Mouse (Mus musculus) duodenum, adult 2 months (tissue): ENCODE measurements around the gene Cep55. TPM values are rescaled to one million over a fixed set of nuclear protein-coding genes. Genes with fewer than 3 reads are reported as not detected.

Source experiments
- polyA plus RNA-seq: library from polyadenylated mRNA; depleted of rRNA; stranded (reverse); fragments of >200 nt; gene quantifications from 2 replicates; pipeline ENCODE4 v1.2.3, GENCODE M21; 2012; ENCODE audit warnings: low replicate concordance; rRNA removed

Gene Cep55
- 0.44 and 0.75 TPM in 2 replicates for polyA plus RNA-seq

GRCm38 (mm10) chr19:38054720-38055192, at the start of gene Cep55:
Cep55 (plus strand) TSS chr19:38055011.

GRCm38 (mm10) chr19:38043281-38043981, 11.4 kb upstream of the Cep55 start, which contains the start of gene Myof:
Myof (minus strand) TSS chr19:38043577.

GRCm38 (mm10) chr19:38096858-38097758, 42.3 kb downstream of the Cep55 start, which contains the start of gene Ffar4:
Ffar4 (plus strand) TSS chr19:38097071.

Other genes starting within 250 kb of the Cep55 start
- gene Myof, start 11.4 kb upstream of the Cep55 start, polyA plus RNA-seq = 4.4 and 4.8 TPM in 2 replicates
- gene Ffar4, start 42.1 kb downstream of the Cep55 start, polyA plus RNA-seq = 5.6 and 6.6 TPM in 2 replicates
- gene Rbp4, start 70.3 kb downstream of the Cep55 start, polyA plus RNA-seq = 5.7 and 7.3 TPM in 2 replicates
- gene Pde6c, start 77.8 kb downstream of the Cep55 start, polyA plus RNA-seq = not detected in 2 replicates
- gene Fra10ac1, start 169.1 kb downstream of the Cep55 start, polyA plus RNA-seq = 0.84 and 2.4 TPM in 2 replicates
- not detected in 2 replicates for gene Lgi1, start 209.5 kb downstream of the Cep55 start, polyA plus RNA-seq